Mouse (Mus musculus) liver, postnatal 0 days (tissue): ENCODE measurements around the gene Vmn1r236.

ENCODE experiments used
- CTCF ChIP-seq: sonication (generic); IDR thresholded peaks from 2 replicates; pipeline ENCODE4 v1.5.1; 2016; ENCODE audit warnings: antibody characterized with exemption, low read depth
- EP300 ChIP-seq: IDR thresholded peaks from 2 replicates; pipeline ENCODE4 v1.6.1; 2016; ENCODE audit warnings: antibody characterized with exemption, low read depth, mild to moderate bottlenecking

DNA sequence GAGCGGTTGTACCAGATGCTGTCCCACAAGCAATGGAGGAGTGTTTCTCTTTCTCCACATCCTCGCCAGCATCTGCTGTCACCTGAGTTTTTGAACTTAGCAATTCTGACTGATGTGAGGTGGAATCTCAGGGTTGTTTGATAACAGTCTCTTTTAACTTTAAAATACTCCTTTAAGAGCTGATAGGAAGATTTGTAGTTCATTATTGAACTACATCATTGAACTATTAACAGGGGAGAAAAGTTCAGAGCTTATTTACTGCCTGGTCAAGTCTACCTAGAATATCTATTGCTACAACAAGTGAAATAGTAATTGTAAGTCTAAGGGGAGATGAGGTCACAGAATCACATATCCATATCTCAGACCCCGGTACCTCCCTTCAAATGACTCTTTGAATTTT lies at the start of gene Vmn1r236:
- TF ChIP-seq CTCF (no peak), EP300 (no peak)
